Mouse (Mus musculus) lung, postnatal 0 days (tissue): ENCODE data around the gene Prkca.

ENCODE experiments used
- CTCF ChIP-seq: IDR thresholded peaks from 2 replicates; pipeline ENCODE4 v1.5.1; 2016; ENCODE audit warnings: antibody characterized with exemption, mild to moderate bottlenecking
- EP300 ChIP-seq: IDR thresholded peaks from 2 replicates; pipeline ENCODE4 v1.6.1; 2016; ENCODE audit warnings: antibody characterized with exemption, mild to moderate bottlenecking, control low read depth

DNA sequence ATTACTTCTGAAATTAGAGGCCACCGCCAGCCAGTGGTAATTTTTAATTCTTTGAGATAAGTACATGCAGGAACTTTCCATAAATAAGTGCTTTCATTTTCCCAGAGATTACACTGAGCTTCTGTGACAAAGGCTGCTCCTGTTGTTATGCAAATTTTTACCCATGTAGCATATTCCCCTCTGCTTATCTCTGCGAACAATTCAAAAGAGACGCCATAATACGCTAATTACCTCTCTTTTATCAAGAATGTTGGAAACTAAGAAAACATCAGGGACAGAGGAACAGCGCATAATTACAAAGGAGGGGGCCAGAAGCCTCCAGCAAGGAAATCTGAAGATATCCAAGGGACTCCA, 138.9 kb downstream of the Prkca start:
- TF ChIP-seq CTCF (no peak), EP300 (no peak)
